Mouse (Mus musculus): ENCODE measurements at regions not wholly inside any gene's neighbourhood (a gene's known extent, or its start where the extent isn't known, plus 50 kb on each side); places are given as distances from the start of the nearest gene placed in this dataset.

DNA sequence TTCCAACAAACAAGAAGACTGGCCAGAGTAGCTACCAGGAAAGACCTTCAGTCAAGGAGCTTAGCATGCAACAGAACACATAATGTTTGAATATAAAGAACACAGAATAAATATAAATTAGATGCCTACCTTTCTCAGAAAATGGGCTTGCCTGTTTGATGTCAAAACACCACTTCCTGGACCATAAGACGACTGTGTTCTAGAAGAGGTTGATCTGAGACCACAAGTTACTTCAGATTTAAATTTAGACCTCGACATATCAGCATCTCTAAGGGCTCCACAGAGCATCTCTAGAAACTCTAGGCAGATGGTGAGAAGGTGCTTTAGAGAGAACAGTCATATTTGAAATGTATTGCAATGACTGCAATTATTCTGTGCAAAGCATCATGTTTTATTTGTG lies 322.9 kb upstream of the Slc24a5 start:
- Histone ChIP-seq H3K27ac (ENCODE audit: low read length) (no peak overlapping the region), H3K36me3 (ENCODE audit: control insufficient read depth, insufficient read depth) (no peaks in the 10 kb centered on the region), H3K4me1 (replicated peaks; ENCODE audit: control insufficient read depth, insufficient read depth, low read length) (peaks cover 8% of the 10 kb centered on the region), H3K4me3 (replicated peaks; ENCODE audit: low read length) (no peak overlapping the region), H3K4me2 (ENCODE audit: low read length) (no peak overlapping the region), H3K9me3 (ENCODE audit: control insufficient read depth, low read length) (no peaks in the 10 kb centered on the region), H3K27me3 (replicated peaks; ENCODE audit: control insufficient read depth, insufficient read depth, low read length) (no peaks in the 10 kb centered on the region), H3K9ac (replicated peaks; ENCODE audit: low read depth, low read length) (no peak overlapping the region)
- ATAC-seq, result no peak
- WGBS, result 92% methylated on average over 2 of the region's 2 CpGs

DNA sequence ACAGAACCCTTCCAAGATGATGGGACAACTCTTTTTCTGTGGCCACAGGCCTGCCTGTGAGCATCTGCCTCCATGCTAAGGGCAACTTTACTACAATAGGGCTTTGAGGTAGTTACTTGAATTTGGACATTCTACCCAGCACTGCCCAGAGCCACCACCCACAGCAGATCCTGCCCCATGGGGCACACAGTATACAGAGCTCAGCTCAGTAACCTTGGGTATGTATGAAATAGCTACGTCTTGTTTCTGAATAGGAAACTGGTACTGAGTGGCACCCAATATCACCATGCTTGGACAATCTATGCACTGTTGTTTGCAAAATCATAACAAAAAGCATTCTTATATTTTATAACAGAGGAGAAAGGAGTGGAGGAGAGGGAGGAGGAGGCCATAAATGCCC lies 320.8 kb upstream of the Slc24a5 start:
- Histone ChIP-seq H3K4me2 (ENCODE audit: low read length) (no peak overlapping the region), H3K9ac (replicated peaks; ENCODE audit: low read depth, low read length) (no peak overlapping the region), H3K4me1 (replicated peaks; ENCODE audit: control insufficient read depth, insufficient read depth, low read length) (peaks cover 6% of the 10 kb centered on the region), H3K36me3 (ENCODE audit: control insufficient read depth, insufficient read depth) (no peaks in the 10 kb centered on the region), H3K27ac (ENCODE audit: low read length) (no peak overlapping the region), H3K27me3 (replicated peaks; ENCODE audit: control insufficient read depth, insufficient read depth, low read length) (no peaks in the 10 kb centered on the region), H3K4me3 (replicated peaks; ENCODE audit: low read length) (no peak overlapping the region), H3K9me3 (ENCODE audit: control insufficient read depth, low read length) (no peaks in the 10 kb centered on the region)
- whole genome bisulfite sequencing, result 73% methylated on average over 1 of the region's 1 CpGs
- no peak for ATAC-seq

DNA sequence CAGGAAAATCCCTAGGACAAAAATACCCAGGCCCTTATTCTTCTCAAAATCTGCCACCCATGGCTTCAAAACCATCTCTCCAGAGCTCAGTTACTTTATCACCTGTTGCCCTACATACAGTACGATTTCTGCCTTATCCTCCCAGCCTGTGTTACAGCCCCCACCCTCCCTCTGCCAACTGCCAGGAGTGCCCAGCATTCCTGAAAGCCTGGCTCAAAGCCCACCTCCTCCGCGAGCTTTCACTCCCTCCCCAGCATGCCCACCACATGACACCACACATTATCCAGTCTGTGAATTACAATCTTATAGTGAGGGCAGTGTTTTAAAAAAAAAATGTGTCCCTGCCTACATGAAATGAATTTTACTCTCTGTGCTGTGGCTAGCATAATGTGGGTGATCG lies 320.3 kb upstream of the Slc24a5 start:
- no peaks in the 10 kb centered on the region for H3K9me3 ChIP-seq (ENCODE audit: control insufficient read depth, low read length)
- H3K4me2 ChIP-seq (ENCODE audit: low read length), result no peak overlapping the region
- H3K27ac ChIP-seq (ENCODE audit: low read length), result no peak overlapping the region
- H3K4me3 ChIP-seq (replicated peaks; ENCODE audit: low read length), result no peak overlapping the region
- H3K4me1 ChIP-seq (replicated peaks; ENCODE audit: control insufficient read depth, insufficient read depth, low read length), result peaks cover 6% of the 10 kb centered on the region
- H3K36me3 ChIP-seq (ENCODE audit: control insufficient read depth, insufficient read depth), result no peaks in the 10 kb centered on the region
- ATAC-seq, result peak; percentile 88
- no peaks in the 10 kb centered on the region for H3K27me3 ChIP-seq (replicated peaks; ENCODE audit: control insufficient read depth, insufficient read depth, low read length)
- 23% methylated on average over 4 of the region's 4 CpGs for WGBS
- no peak overlapping the region for H3K9ac ChIP-seq (replicated peaks; ENCODE audit: low read depth, low read length)

DNA sequence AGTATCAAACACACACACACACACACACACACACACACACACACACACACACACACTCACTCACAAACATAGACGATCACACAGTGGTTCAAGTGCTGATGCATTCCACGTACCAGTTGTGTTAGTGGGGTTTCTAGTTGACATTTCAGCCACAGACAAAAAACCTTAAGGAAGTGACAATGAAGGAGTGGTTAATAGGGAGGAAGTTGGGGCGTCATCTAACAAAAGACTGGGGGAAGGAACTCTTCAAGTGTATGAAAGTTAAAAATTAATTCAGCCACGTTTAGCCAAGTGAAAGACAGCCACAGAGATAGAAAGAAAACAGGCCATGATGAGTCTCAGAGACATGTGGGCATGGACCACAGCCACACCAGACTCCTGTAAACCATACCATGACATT lies 316.1 kb upstream of the Slc24a5 start:
- Histone ChIP-seq H3K4me1 (replicated peaks; ENCODE audit: control insufficient read depth, insufficient read depth, low read length) (peaks cover 2% of the 10 kb centered on the region; the same call in 1 of the 2 replicates), H3K27ac (ENCODE audit: low read length) (no peak overlapping the region), H3K4me3 (replicated peaks; ENCODE audit: low read length) (no peak overlapping the region), H3K4me2 (ENCODE audit: low read length) (no peak overlapping the region), H3K9me3 (ENCODE audit: control insufficient read depth, low read length) (no peaks in the 10 kb centered on the region), H3K9ac (replicated peaks; ENCODE audit: low read depth, low read length) (no peak overlapping the region), H3K36me3 (ENCODE audit: control insufficient read depth, insufficient read depth) (no peaks in the 10 kb centered on the region), H3K27me3 (replicated peaks; ENCODE audit: control insufficient read depth, insufficient read depth, low read length) (no peaks in the 10 kb centered on the region)
- whole genome bisulfite sequencing, result 80% methylated on average over 4 of the region's 4 CpGs
- ATAC-seq, result no peak

DNA sequence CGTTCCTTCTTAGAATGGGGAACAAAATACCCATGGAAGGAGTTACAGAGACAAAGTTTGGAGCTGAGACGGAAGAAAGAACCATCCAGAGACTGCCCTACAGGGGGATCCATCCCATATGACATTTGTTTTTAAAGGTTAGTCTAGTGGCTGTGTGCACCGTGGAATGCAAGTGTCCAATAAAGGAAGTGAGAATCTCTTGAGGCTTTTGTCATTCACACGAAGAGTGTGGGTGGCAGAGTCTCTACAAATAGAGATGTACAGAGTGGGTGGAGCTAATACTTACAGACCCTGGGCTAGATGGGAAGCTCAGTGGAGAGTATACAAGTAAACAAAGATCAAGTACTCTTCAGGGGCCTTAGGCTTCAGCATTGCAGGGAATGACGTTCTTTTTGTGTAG lies 314.2 kb upstream of the Slc24a5 start:
- Histone ChIP-seq H3K9ac (replicated peaks; ENCODE audit: low read depth, low read length) (no peak overlapping the region), H3K27ac (ENCODE audit: low read length) (no peak overlapping the region), H3K4me2 (ENCODE audit: low read length) (no peak overlapping the region), H3K36me3 (ENCODE audit: control insufficient read depth, insufficient read depth) (no peaks in the 10 kb centered on the region), H3K9me3 (ENCODE audit: control insufficient read depth, low read length) (no peaks in the 10 kb centered on the region), H3K4me3 (replicated peaks; ENCODE audit: low read length) (no peak overlapping the region), H3K4me1 (replicated peaks; ENCODE audit: control insufficient read depth, insufficient read depth, low read length) (no peaks in the 10 kb centered on the region), H3K27me3 (replicated peaks; ENCODE audit: control insufficient read depth, insufficient read depth, low read length) (no peaks in the 10 kb centered on the region)
- ATAC-seq, result no peak
- WGBS, result 87% methylated on average over 5 of the region's 5 CpGs

DNA sequence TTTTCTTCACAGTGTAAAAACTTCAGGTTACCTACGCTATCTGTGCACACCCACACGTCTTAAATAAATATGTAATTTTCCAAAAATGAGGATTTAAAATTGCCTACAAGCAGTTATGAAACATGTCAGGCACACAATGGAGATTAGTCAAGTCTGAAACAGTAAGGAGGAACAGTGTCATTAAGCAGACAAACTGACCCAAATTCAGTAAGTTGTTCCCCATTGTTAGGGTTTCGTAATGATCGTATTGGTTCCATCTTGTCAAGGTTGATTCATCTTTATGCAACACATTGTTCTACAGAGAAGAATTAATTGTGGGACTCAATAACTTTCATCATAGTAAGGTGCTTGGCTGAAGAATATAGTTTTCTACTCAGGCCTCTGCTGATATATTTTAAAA lies 312.7 kb upstream of the Slc24a5 start:
- Histone ChIP-seq H3K4me3 (replicated peaks; ENCODE audit: low read length) (no peak overlapping the region), H3K4me1 (replicated peaks; ENCODE audit: control insufficient read depth, insufficient read depth, low read length) (no peaks in the 10 kb centered on the region), H3K27ac (ENCODE audit: low read length) (no peak overlapping the region), H3K27me3 (replicated peaks; ENCODE audit: control insufficient read depth, insufficient read depth, low read length) (no peaks in the 10 kb centered on the region), H3K9ac (replicated peaks; ENCODE audit: low read depth, low read length) (no peak overlapping the region), H3K36me3 (ENCODE audit: control insufficient read depth, insufficient read depth) (no peaks in the 10 kb centered on the region), H3K4me2 (ENCODE audit: low read length) (no peak overlapping the region), H3K9me3 (ENCODE audit: control insufficient read depth, low read length) (no peaks in the 10 kb centered on the region)
- WGBS, result 98% methylated on average over 4 of the region's 4 CpGs
- ATAC-seq, result no peak

DNA sequence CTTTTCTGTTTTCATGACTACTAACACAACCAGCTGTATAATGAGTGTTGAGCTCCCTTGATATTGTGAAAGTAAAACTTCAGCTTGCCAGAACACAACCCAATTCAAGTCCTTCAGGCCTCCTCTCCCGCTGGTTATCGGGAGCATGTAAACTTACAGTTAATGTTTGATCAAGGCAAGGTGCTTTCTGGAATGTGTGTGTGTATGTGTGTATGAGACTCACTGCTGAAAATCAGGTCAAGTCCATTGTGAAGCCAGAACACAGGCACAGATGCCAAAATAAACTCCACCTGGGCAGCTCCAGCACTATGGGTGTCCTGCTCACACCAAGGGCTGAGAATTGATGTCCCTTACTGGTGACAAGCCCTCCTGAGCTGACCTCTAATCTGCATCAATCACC lies 308.9 kb upstream of the Slc24a5 start:
- Histone ChIP-seq H3K27ac (ENCODE audit: low read length) (no peak overlapping the region), H3K9ac (replicated peaks; ENCODE audit: low read depth, low read length) (no peak overlapping the region), H3K4me2 (ENCODE audit: low read length) (no peak overlapping the region), H3K4me3 (replicated peaks; ENCODE audit: low read length) (no peak overlapping the region), H3K4me1 (replicated peaks; ENCODE audit: control insufficient read depth, insufficient read depth, low read length) (no peaks in the 10 kb centered on the region), H3K9me3 (ENCODE audit: control insufficient read depth, low read length) (no peaks in the 10 kb centered on the region), H3K27me3 (replicated peaks; ENCODE audit: control insufficient read depth, insufficient read depth, low read length) (no peaks in the 10 kb centered on the region), H3K36me3 (ENCODE audit: control insufficient read depth, insufficient read depth) (no peaks in the 10 kb centered on the region)
- no peak for ATAC-seq
- WGBS, result 94% methylated on average over 2 of the region's 2 CpGs

DNA sequence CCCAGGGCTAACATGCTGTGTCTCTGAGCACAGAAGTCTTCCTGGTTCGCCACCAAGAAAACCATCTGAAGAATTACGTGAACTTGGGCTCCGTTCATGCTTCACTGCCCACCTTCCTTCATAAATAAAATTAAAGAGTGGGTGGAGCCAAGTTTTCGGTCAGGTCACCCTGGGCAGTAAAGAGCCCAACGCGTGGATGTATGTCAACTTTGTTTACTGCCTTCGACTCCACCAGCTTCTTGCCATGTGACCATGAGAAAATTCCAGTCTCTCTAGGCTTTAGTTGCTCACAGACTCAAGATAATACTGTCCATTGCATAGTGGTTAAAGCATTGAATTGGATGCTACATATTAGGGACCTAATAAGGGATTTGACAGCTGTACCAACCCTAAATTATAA lies 304.3 kb upstream of the Slc24a5 start:
- Histone ChIP-seq H3K4me1 (replicated peaks; ENCODE audit: control insufficient read depth, insufficient read depth, low read length) (peaks cover 3% of the 10 kb centered on the region), H3K27me3 (replicated peaks; ENCODE audit: control insufficient read depth, insufficient read depth, low read length) (no peaks in the 10 kb centered on the region), H3K27ac (ENCODE audit: low read length) (no peak overlapping the region), H3K9me3 (ENCODE audit: control insufficient read depth, low read length) (no peaks in the 10 kb centered on the region), H3K36me3 (ENCODE audit: control insufficient read depth, insufficient read depth) (no peaks in the 10 kb centered on the region), H3K9ac (replicated peaks; ENCODE audit: low read depth, low read length) (no peak overlapping the region), H3K4me2 (ENCODE audit: low read length) (no peak overlapping the region), H3K4me3 (replicated peaks; ENCODE audit: low read length) (no peak overlapping the region)
- no peak for ATAC-seq
- 70% methylated on average over 7 of the region's 7 CpGs for WGBS

DNA sequence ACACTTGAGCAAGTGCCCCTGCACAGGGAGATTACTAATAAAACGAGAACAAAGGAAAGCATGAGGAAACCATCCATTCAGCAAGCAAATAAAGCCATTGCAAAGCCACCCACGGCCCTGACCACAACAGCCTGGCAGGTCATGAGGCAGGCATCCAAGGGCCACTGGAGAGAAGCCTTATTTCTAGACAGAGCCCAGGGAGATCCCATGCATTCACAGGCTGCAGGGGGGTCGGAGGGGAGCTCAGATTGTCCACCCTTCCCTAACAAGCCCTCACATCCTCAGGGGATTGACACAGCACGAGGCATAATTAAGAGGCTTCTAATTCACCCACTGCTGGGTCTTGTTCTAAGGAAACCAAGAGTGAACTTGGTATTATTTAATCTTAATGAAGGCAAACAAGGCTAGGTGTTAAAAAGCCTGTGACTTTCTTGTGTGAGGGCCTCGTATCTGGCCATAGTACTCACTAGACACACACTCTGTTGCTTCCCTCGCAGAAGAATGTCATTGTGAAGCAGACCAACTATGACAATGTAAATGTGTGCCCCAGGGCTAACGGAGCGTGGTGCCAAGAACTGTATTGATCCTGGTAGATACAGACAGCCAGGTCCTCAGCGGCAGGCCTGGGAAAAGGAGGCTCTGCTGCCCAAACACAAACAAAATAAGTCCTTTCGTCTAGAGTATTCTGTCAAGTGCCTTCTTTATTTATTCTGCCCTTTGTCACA lies 303.6 kb upstream of the Slc24a5 start:
- H3K27me3 ChIP-seq (replicated peaks; ENCODE audit: control insufficient read depth, insufficient read depth, low read length), result no peaks in the 10 kb centered on the region
- H3K4me3 ChIP-seq (replicated peaks; ENCODE audit: low read length), result no peak overlapping the region
- H3K27ac ChIP-seq (ENCODE audit: low read length), result no peak overlapping the region
- H3K9ac ChIP-seq (replicated peaks; ENCODE audit: low read depth, low read length), result no peak overlapping the region
- WGBS, result 15% methylated on average over 10 of the region's 10 CpGs
- H3K4me1 ChIP-seq (replicated peaks; ENCODE audit: control insufficient read depth, insufficient read depth, low read length), result peaks cover 3% of the 10 kb centered on the region
- H3K9me3 ChIP-seq (ENCODE audit: control insufficient read depth, low read length), result no peaks in the 10 kb centered on the region
- ATAC-seq, result peak; percentile 54
- H3K36me3 ChIP-seq (ENCODE audit: control insufficient read depth, insufficient read depth), result no peaks in the 10 kb centered on the region
- H3K4me2 ChIP-seq (ENCODE audit: low read length), result no peak overlapping the region

Data from forebrain, embryonic 16.5 days (tissue).